Mouse (Mus musculus) erythroblast, embryonic 14.5 days (primary cell): ENCODE results near the gene Mroh3.

ENCODE experiments used
- GATA1 ChIP-seq: IDR thresholded peaks from 2 replicates; pipeline ENCODE4 v1.6.1; 2012; ENCODE audit warnings: low read length, inconsistent platforms, mixed read lengths
- TAL1 ChIP-seq: IDR thresholded peaks from 3 replicates; pipeline ENCODE4 v1.6.1; 2012; ENCODE audit warnings: low read length, inconsistent platforms, mixed read lengths

- TF ChIP-seq GATA1 (no peak), TAL1 (peak; percentile 57; the same call in 2 of the 3 replicates)
Observed at GRCm38 (mm10) chr1:136179511-136180001, 33.1 kb downstream of the Mroh3 start.
